Comparison of ENCODE assay signal across 8 mouse cellular contexts in the genomic region with DNA sequence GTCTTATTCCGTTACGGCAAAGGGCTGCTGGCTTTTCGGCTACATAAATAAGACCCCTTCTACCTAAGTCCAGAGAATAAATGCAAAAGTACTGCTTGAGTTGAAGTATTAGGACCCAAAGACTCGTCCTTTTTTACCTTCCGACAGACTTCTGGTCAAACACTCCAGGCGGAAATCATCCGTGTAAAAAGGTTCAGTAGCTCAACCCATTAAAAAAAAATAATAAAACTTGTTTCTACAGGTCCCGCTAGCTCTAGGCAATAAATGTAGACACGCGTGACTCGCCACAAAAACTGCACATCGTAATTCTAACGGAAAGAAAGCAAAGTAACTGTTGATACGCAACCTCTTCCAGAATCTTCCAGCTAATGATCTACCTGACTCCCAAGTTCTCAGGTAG. TPM values are rescaled to one million over a fixed set of nuclear protein-coding genes. Genes with fewer than 3 reads are reported as not detected.
DNase-seq lines count a peak whose midpoint lies in the region; ATAC-seq lines count a peak whose summit lies in the region.

A gene (minus strand): TSS at position 101 of the 400 bp plus-strand sequence.

- WGBS in kidney, embryonic 14.5 days: 9% methylated on average over 14 of the region's 14 CpGs
- 9% methylated on average over 14 of the region's 14 CpGs for WGBS in intestine, embryonic 15.5 days

- peak within 1 kb of the TSS; percentile 72 for H3K4me2 ChIP-seq in kidney, embryonic 14.5 days (replicated peaks; ENCODE audit: low read depth, low read length)
- H3K4me2 ChIP-seq in intestine, embryonic 15.5 days (replicated peaks): peak within 1 kb of the TSS; percentile 54

- no peak for ATAC-seq in kidney, embryonic 14.5 days (ENCODE audit: low FRiP score, low TSS enrichment)
- ATAC-seq in intestine, embryonic 15.5 days: no peak
- ATAC-seq in megakaryocyte-erythroid progenitor cell, adult 5-6 weeks (replicated peaks; ENCODE audit: low FRiP score, low TSS enrichment, poor library complexity, severe bottlenecking): no peak

- no peak for DNase-seq in kidney, postnatal 4 days
- no peak for DNase-seq in adrenal gland, postnatal 25 days
- DNase-seq in gastrocnemius, postnatal 14 days: no peak
- DNase-seq in Muller cell, postnatal 12 days (ENCODE audit: inconsistent ontology term): no peak
- no peak for DNase-seq in spleen, postnatal 4 days (ENCODE audit: low spot score in 2 of 2)

- intact Hi-C loops in gastrocnemius, postnatal 14 days (cut with DNase I; ENCODE audit: low total_unique reads): no loop called here

- H3K27me3 ChIP-seq in kidney, embryonic 14.5 days (ENCODE audit: control insufficient read depth, insufficient read depth, low read length): no peaks in the 10 kb centered on the region
- no peaks in the 10 kb centered on the region for H3K27me3 ChIP-seq in intestine, embryonic 15.5 days (replicated peaks)

- H3K4me1 ChIP-seq in kidney, embryonic 14.5 days (ENCODE audit: control insufficient read depth, insufficient read depth, low read length): peaks cover 10% of the 10 kb centered on the region
- H3K4me1 ChIP-seq in intestine, embryonic 15.5 days (replicated peaks): peaks cover 12% of the 10 kb centered on the region

- peak within 1 kb of the TSS; percentile 91 for H3K27ac ChIP-seq in kidney, embryonic 14.5 days (ENCODE audit: low read depth, low read length)
- peak within 1 kb of the TSS; percentile 97 for H3K27ac ChIP-seq in intestine, embryonic 15.5 days

- H3K4me3 ChIP-seq in kidney, embryonic 14.5 days (ENCODE audit: low read length): peak within 1 kb of the TSS; percentile 93
- peak within 1 kb of the TSS; percentile 97 for H3K4me3 ChIP-seq in intestine, embryonic 15.5 days (replicated peaks)

- peak within 1 kb of the TSS; percentile 91 for H3K9ac ChIP-seq in kidney, embryonic 14.5 days (ENCODE audit: low read depth, low read length)
- peak within 1 kb of the TSS; percentile 98 for H3K9ac ChIP-seq in intestine, embryonic 15.5 days

- H3K9me3 ChIP-seq in kidney, embryonic 14.5 days (ENCODE audit: control insufficient read depth, low read length): no peaks in the 10 kb centered on the region
- H3K9me3 ChIP-seq in intestine, embryonic 15.5 days: no peaks in the 10 kb centered on the region

- no peaks in the 10 kb centered on the region for H3K36me3 ChIP-seq in kidney, embryonic 14.5 days (ENCODE audit: control insufficient read depth, insufficient read depth, low read length)
- H3K36me3 ChIP-seq in intestine, embryonic 15.5 days: 0 out of 2 replicates have a peak, but pooled peaks cover 3% of the 10 kb centered on the region

RNA-seq across cellular contexts. Expression of the gene that starts here (rescaled TPM):
- polyA plus RNA-seq in kidney, embryonic 14.5 days (2014; fragmentation: Nextera tagmentation; extraction: Ambion mirVana): 55.9 and 75.1 TPM in 2 replicates
- total RNA-seq in adrenal gland, postnatal 25 days (2021): 71.3 and 72.9 TPM in 2 replicates
- 10 to 100 TPM; 18.0 to 19.7 TPM for total RNA-seq in gastrocnemius, postnatal 14 days (2021)
- polyA plus RNA-seq in intestine, embryonic 15.5 days (2015; fragmentation: Nextera tagmentation; extraction: Ambion mirVana): 67.2 and 70.5 TPM in 2 replicates
- 123 and 150 TPM in 2 replicates for total RNA-seq in megakaryocyte-erythroid progenitor cell, adult 5-6 weeks (2014; fragmentation: Nextera tagmentation)
- total RNA-seq in megakaryocyte-erythroid progenitor cell, adult 5-6 weeks (2017): 164 and 174 TPM in 2 replicates
